Mouse (Mus musculus): ENCODE data around the gene Lhfpl3.

Lhfpl3 gene

GRCm38 (mm10) chr5:22926171-22926570 is 180.3 kb downstream of the Lhfpl3 start:
- DNase-seq (ENCODE audit: low read depth, low spot score): no peak

- DNase-seq (ENCODE audit: low read depth, low spot score): no peak
Observed at GRCm38 (mm10) chr5:22928746-22929145, 182.9 kb downstream of the Lhfpl3 start.

GRCm38 (mm10) chr5:22943306-22943705 is 197.4 kb downstream of the Lhfpl3 start:
- no peak for DNase-seq (ENCODE audit: low read depth, low spot score)

- no peak for DNase-seq (ENCODE audit: low read depth, low spot score)
Observed at GRCm38 (mm10) chr5:22963300-22963699, 217.4 kb downstream of the Lhfpl3 start.

- no peak for DNase-seq (ENCODE audit: low read depth, low spot score)
Observed at GRCm38 (mm10) chr5:22986771-22987170, 240.9 kb downstream of the Lhfpl3 start.

- DNase-seq (ENCODE audit: low read depth, low spot score): no peak
Observed at GRCm38 (mm10) chr5:22999811-23000210, 254.0 kb downstream of the Lhfpl3 start.

- no peak for DNase-seq (ENCODE audit: low read depth, low spot score)
Observed at GRCm38 (mm10) chr5:23003123-23003797, 257.4 kb downstream of the Lhfpl3 start.

- no peak for DNase-seq (ENCODE audit: low read depth, low spot score)
Observed at GRCm38 (mm10) chr5:23006207-23006606, 260.3 kb downstream of the Lhfpl3 start.

- DNase-seq (ENCODE audit: low read depth, low spot score): no peak
Observed at GRCm38 (mm10) chr5:23010460-23010859, 264.6 kb downstream of the Lhfpl3 start.

GRCm38 (mm10) chr5:23013997-23014396 is 268.1 kb downstream of the Lhfpl3 start:
- DNase-seq (ENCODE audit: low read depth, low spot score): no peak

- no peak for DNase-seq (ENCODE audit: low read depth, low spot score)
Observed at GRCm38 (mm10) chr5:23015587-23016335, 269.9 kb downstream of the Lhfpl3 start.

GRCm38 (mm10) chr5:23034944-23035726 is 289.3 kb downstream of the Lhfpl3 start:
- DNase-seq (ENCODE audit: low read depth, low spot score): no peak

- no peak for DNase-seq (ENCODE audit: low read depth, low spot score)
Observed at GRCm38 (mm10) chr5:23035727-23036029, 289.8 kb downstream of the Lhfpl3 start.

- DNase-seq (ENCODE audit: low read depth, low spot score): no peak
Observed at GRCm38 (mm10) chr5:23040429-23040828, 294.6 kb downstream of the Lhfpl3 start.

- no peak for DNase-seq (ENCODE audit: low read depth, low spot score)
Observed at GRCm38 (mm10) chr5:23042862-23043261, 297.0 kb downstream of the Lhfpl3 start.

GRCm38 (mm10) chr5:23049083-23049663 is 303.3 kb downstream of the Lhfpl3 start:
- DNase-seq (ENCODE audit: low read depth, low spot score): no peak

GRCm38 (mm10) chr5:23051458-23051857 is 305.6 kb downstream of the Lhfpl3 start:
- no peak for DNase-seq (ENCODE audit: low read depth, low spot score)

GRCm38 (mm10) chr5:23094894-23095293 is 349.0 kb downstream of the Lhfpl3 start:
- no peak for DNase-seq (ENCODE audit: low read depth, low spot score)

- no peak for DNase-seq (ENCODE audit: low read depth, low spot score)
Observed at GRCm38 (mm10) chr5:23106536-23106935, 360.7 kb downstream of the Lhfpl3 start.

- no peak for DNase-seq (ENCODE audit: low read depth, low spot score)
Observed at GRCm38 (mm10) chr5:23111307-23111706, 365.4 kb downstream of the Lhfpl3 start.

- no peak for DNase-seq (ENCODE audit: low read depth, low spot score)
Observed at GRCm38 (mm10) chr5:23114249-23114648, 368.4 kb downstream of the Lhfpl3 start.

GRCm38 (mm10) chr5:23126851-23127250 is 381.0 kb downstream of the Lhfpl3 start:
- no peak for DNase-seq (ENCODE audit: low read depth, low spot score)

Data from WW6 (cell line).